Comparison of ENCODE assay signal across 8 mouse cellular contexts in the genomic region with DNA sequence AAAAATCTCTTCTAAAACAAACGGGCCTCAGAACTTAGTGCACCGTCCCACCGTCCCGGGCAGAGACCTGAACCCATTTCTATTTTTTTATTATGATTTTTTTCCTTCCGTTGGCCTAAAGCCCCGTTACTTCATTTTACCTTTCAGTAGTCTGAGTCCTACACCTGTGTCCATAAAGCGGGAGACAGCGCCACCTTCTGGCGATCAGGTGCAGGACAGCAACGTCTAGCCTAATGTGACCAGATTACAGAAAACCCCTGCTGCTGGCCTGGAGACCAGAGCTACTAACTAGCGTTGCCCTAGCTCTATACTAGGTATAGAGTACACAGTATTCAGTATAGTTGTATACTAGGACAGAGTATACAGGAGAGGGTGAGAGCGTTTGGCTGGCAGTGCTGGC. TPM values are rescaled to one million over a fixed set of nuclear protein-coding genes. Genes with fewer than 3 reads are reported as not detected.
DNase-seq lines count a peak whose midpoint lies in the region; ATAC-seq lines count a peak whose summit lies in the region.

No protein-coding gene starts in this region.

- H3K36me3 ChIP-seq in hindbrain, embryonic 16.5 days (ENCODE audit: control insufficient read depth, insufficient read depth, low read length): no peaks in the 10 kb centered on the region

- ATAC-seq in hindbrain, embryonic 16.5 days: peak; percentile 74
- ATAC-seq in megakaryocyte progenitor cell, adult 5-6 weeks (replicated peaks; ENCODE audit: poor library complexity): peak; percentile 82

- DNase-seq in ZHBTc4 (ENCODE audit: low read depth, low spot score): peak; percentile 83
- DNase-seq in cerebellum, postnatal 36 days: peak; percentile 88 to 90
- peak; percentile 71 for DNase-seq in gastrocnemius, adult 18-20 months (ENCODE audit: low spot score)
- DNase-seq in layer of hippocampus, postnatal 25 days (ENCODE audit: extremely low spot score in 1 of 2, low spot score in 1 of 2): peak; percentile 78 to 97
- peak; percentile 76 to 89 for DNase-seq in right cerebral cortex, postnatal 10 days (ENCODE audit: low spot score in 2 of 2)
- DNase-seq in urinary bladder, postnatal 14 days (ENCODE audit: low spot score): peak; percentile 84

- H3K4me3 ChIP-seq in hindbrain, embryonic 16.5 days (ENCODE audit: low read length): no peak overlapping the region

- H3K9ac ChIP-seq in hindbrain, embryonic 16.5 days (ENCODE audit: low read depth, low read length): no peak overlapping the region

- H3K27ac ChIP-seq in hindbrain, embryonic 16.5 days (ENCODE audit: low read depth, low read length): no peak overlapping the region

- no peak overlapping the region for H3K4me2 ChIP-seq in hindbrain, embryonic 16.5 days (ENCODE audit: low read length)

- H3K27me3 ChIP-seq in hindbrain, embryonic 16.5 days (replicated peaks; ENCODE audit: control insufficient read depth, insufficient read depth, low read length): peaks cover 23% of the 10 kb centered on the region

- H3K9me3 ChIP-seq in hindbrain, embryonic 16.5 days (ENCODE audit: control insufficient read depth, low read length): no peaks in the 10 kb centered on the region

- WGBS in hindbrain, embryonic 16.5 days: 5% methylated on average over 12 of the region's 12 CpGs

- H3K4me1 ChIP-seq in hindbrain, embryonic 16.5 days (ENCODE audit: control insufficient read depth, insufficient read depth, low read depth, low read length): no peaks in the 10 kb centered on the region

RNA-seq across cellular contexts. Expression of gene 1700018B08Rik, which starts 30.7 kb away (rescaled TPM):
- total RNA-seq in gastrocnemius, adult 18-20 months (2021): not detected
- not detected in 2 replicates for polyA plus RNA-seq in hindbrain, embryonic 16.5 days (2015; fragmentation: Nextera tagmentation; extraction: Ambion mirVana)
- total RNA-seq in layer of hippocampus, postnatal 25 days (2021): not detected
- not detected in 2 replicates for total RNA-seq in megakaryocyte progenitor cell, adult 5-6 weeks (2015)
- not detected in 2 replicates for total RNA-seq in megakaryocyte progenitor cell, adult 5-6 weeks (2017)
